Mouse (Mus musculus): Measurements from ENCODE around the gene Klk7. TPM values are rescaled to one million over a fixed set of nuclear protein-coding genes. Genes with fewer than 3 reads are reported as not detected.

Klk7 gene
- polyA plus RNA-seq (2012; rRNA removed) = not detected in 2 replicates

DNA sequence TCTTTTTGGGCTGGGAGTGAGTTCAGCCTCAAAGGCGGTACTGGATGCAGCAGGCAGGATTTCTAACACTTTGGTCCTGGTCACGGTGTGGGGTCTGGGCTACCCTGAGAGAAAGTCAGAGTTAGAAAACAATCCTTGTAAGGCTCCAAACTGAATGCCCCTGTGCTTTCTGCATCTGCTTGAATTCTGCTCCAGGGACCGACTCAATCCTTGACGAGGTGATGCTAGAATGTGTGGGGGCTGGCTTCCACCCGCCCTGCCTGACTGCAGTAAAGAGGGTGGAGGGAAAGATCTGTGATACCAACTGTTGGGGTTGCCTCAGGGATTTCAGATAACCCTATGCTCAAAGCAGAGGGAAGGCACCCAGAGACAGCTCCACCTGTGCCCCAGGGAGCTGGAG lies at the start of gene Klk7:
Klk7 (plus strand) TSS at position 301 of the 400 bp plus-strand sequence.
- Histone ChIP-seq H3K27ac (ENCODE audit: insufficient read depth, low read length) (no peak within 1 kb of the TSS), H3K36me3 (ENCODE audit: control insufficient read depth, insufficient read depth, low read length) (no peaks in the 10 kb centered on the region), H3K27me3 (ENCODE audit: control insufficient read depth, insufficient read depth, low read length) (no peaks in the 10 kb centered on the region), H3K4me3 (ENCODE audit: extremely low read depth, insufficient read depth, insufficient read length) (no peak within 1 kb of the TSS), H3K4me1 (ENCODE audit: control insufficient read depth, insufficient read depth, insufficient read length) (no peaks in the 10 kb centered on the region)
- DNase-seq (ENCODE audit: low read depth in 1 of 2, low spot score in 2 of 2) = no peak
- TF ChIP-seq CTCF (IDR thresholded peaks at IDR 0.05; ENCODE audit: extremely low read depth, insufficient read depth, insufficient read length, insufficient replicate concordance) (no peak), POLR2A (IDR thresholded peaks at IDR 0.05; ENCODE audit: low read depth, low read length) (no peak)
- 58% methylated on average over 5 of the region's 5 CpGs for WGBS

DNA sequence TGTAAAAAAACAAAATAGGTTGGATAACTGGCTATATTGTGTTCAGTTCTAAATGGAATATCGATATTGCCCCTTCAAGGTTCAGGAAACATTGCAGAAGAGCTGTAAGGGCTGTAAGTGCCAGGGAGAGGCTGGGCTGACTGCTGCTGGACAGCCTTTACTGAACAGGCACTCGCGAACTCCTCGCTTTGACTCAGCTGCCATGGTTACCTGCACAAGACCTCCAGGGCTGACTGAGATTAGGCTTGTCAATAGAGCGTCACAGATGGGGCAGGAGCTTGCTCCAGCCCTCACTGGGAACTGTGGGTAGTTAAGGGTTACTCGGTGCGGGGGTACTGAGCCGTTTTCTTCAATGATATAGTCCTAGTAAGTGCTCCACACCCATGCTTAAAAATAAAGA lies 44.6 kb upstream of the Klk7 start:
- no peaks in the 10 kb centered on the region for H3K36me3 ChIP-seq (ENCODE audit: control insufficient read depth, insufficient read depth, low read length)
- no peak for TF ChIP-seq POLR2A (IDR thresholded peaks at IDR 0.05; ENCODE audit: low read depth, low read length)
- TF ChIP-seq CTCF (IDR thresholded peaks at IDR 0.05; ENCODE audit: extremely low read depth, insufficient read depth, insufficient read length, insufficient replicate concordance) = no peak
- H3K27ac ChIP-seq (ENCODE audit: insufficient read depth, low read length) = no peak overlapping the region
- no peak overlapping the region for H3K4me3 ChIP-seq (ENCODE audit: extremely low read depth, insufficient read depth, insufficient read length)
- no peaks in the 10 kb centered on the region for H3K27me3 ChIP-seq (ENCODE audit: control insufficient read depth, insufficient read depth, low read length)
- WGBS = 72% methylated on average over 8 of the region's 8 CpGs
- no peaks in the 10 kb centered on the region for H3K4me1 ChIP-seq (ENCODE audit: control insufficient read depth, insufficient read depth, insufficient read length)
- no peak for DNase-seq (ENCODE audit: low read depth in 1 of 2, low spot score in 2 of 2)

DNA sequence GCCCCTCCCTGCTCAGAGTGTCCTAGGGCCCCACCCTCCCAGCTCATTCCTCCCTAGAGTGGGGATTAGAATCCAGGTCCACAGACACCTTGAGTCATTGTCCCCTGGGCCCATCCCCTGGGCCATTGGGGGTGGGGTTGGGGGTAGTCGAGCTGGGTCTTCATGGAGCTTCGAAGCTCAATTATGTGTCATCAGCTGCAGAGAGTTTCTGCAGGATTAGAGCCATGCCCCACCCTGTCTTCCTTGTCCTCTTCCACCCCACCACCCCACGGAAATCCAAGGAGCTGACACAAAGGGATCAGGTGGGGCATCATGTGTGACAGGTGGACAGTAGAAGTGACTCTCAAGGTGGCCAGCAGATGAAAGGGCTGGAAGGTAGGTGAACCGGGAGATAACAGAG lies 42.5 kb upstream of the Klk7 start, which contains the start of gene Klk12:
Klk12 (plus strand) TSS at position 301 of the 400 bp plus-strand sequence.
- WGBS = 80% methylated on average over 4 of the region's 4 CpGs

DNA sequence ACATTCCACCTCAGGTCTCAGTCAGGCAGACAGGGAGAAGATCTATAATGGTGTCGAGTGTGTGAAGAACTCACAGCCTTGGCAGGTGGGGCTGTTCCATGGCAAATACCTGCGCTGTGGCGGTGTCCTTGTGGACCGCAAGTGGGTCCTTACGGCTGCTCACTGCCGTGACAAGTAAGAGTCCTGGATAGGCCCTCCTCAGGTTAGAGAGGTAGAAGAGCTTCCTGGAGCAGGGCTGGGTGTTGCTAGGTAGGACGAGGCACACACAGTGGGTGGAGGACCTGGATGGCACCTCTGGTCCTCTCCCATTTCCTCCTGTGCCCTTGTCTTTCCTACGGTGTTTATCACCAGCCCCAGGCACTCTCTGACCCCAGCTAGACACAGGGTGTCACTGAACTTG lies 41.5 kb upstream of the Klk7 start:
- DNase-seq (ENCODE audit: low read depth in 1 of 2, low spot score in 2 of 2) = no peak
- H3K4me3 ChIP-seq (ENCODE audit: extremely low read depth, insufficient read depth, insufficient read length) = no peak overlapping the region
- no peaks in the 10 kb centered on the region for H3K4me1 ChIP-seq (ENCODE audit: control insufficient read depth, insufficient read depth, insufficient read length)
- 85% methylated on average over 8 of the region's 8 CpGs for WGBS
- H3K36me3 ChIP-seq (ENCODE audit: control insufficient read depth, insufficient read depth, low read length) = no peaks in the 10 kb centered on the region
- no peaks in the 10 kb centered on the region for H3K27me3 ChIP-seq (ENCODE audit: control insufficient read depth, insufficient read depth, low read length)
- TF ChIP-seq POLR2A (IDR thresholded peaks at IDR 0.05; ENCODE audit: low read depth, low read length) (no peak), CTCF (IDR thresholded peaks at IDR 0.05; ENCODE audit: extremely low read depth, insufficient read depth, insufficient read length, insufficient replicate concordance) (no peak)
- H3K27ac ChIP-seq (ENCODE audit: insufficient read depth, low read length) = no peak overlapping the region

More for the DNA sequence above, 42.5 kb upstream of the Klk7 start, which contains the start of gene Klk12:
- H3K4me3 ChIP-seq (ENCODE audit: extremely low read depth, insufficient read depth, insufficient read length) = no peak within 1 kb of the TSS
- no peak within 1 kb of the TSS for H3K27ac ChIP-seq (ENCODE audit: insufficient read depth, low read length)
- no peaks in the 10 kb centered on the region for H3K36me3 ChIP-seq (ENCODE audit: control insufficient read depth, insufficient read depth, low read length)
- TF ChIP-seq CTCF (IDR thresholded peaks at IDR 0.05; ENCODE audit: extremely low read depth, insufficient read depth, insufficient read length, insufficient replicate concordance) = no peak
- no peak for TF ChIP-seq POLR2A (IDR thresholded peaks at IDR 0.05; ENCODE audit: low read depth, low read length)
- DNase-seq (ENCODE audit: low read depth in 1 of 2, low spot score in 2 of 2) = no peak
- H3K27me3 ChIP-seq (ENCODE audit: control insufficient read depth, insufficient read depth, low read length) = no peaks in the 10 kb centered on the region
- H3K4me1 ChIP-seq (ENCODE audit: control insufficient read depth, insufficient read depth, insufficient read length) = no peaks in the 10 kb centered on the region

DNA sequence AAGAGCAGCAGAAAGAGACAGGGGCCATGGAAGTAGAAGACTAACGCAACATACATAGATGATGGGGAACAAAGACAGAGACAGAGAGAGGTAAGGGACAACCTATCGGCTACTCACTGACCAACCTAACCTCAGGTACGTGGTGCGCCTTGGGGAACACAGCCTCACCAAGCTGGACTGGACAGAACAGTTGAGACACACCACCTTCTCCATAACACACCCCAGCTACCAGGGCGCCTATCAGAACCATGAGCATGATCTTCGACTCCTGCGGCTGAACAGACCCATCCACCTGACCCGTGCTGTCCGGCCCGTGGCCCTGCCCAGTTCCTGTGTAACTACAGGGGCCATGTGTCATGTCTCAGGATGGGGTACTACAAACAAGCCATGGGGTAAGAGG lies 40.4 kb upstream of the Klk7 start:
- no peaks in the 10 kb centered on the region for H3K27me3 ChIP-seq (ENCODE audit: control insufficient read depth, insufficient read depth, low read length)
- H3K4me1 ChIP-seq (ENCODE audit: control insufficient read depth, insufficient read depth, insufficient read length) = no peaks in the 10 kb centered on the region
- no peak for DNase-seq (ENCODE audit: low read depth in 1 of 2, low spot score in 2 of 2)
- WGBS = 89% methylated on average over 10 of the region's 10 CpGs
- no peaks in the 10 kb centered on the region for H3K36me3 ChIP-seq (ENCODE audit: control insufficient read depth, insufficient read depth, low read length)
- no peak overlapping the region for H3K27ac ChIP-seq (ENCODE audit: insufficient read depth, low read length)
- H3K4me3 ChIP-seq (ENCODE audit: extremely low read depth, insufficient read depth, insufficient read length) = no peak overlapping the region
- no peak for TF ChIP-seq CTCF (IDR thresholded peaks at IDR 0.05; ENCODE audit: extremely low read depth, insufficient read depth, insufficient read length, insufficient replicate concordance)
- no peak for TF ChIP-seq POLR2A (IDR thresholded peaks at IDR 0.05; ENCODE audit: low read depth, low read length)

DNA sequence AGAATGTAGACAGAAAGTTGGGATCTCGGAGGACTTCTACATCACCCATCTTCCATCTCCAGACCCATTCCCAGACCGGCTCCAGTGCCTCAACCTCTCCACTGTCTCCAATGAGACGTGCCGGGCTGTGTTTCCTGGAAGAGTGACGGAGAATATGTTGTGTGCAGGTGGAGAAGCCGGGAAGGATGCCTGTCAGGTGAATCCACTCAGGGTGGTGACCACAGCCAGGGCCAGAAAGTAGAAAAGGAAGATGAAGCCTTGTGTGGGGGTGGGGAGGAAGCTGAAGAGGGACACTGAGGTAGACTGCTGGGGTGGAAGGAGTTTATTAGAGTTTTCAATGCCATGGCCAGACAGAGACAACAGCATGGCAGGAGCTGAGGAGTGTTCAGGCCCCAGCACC lies 39.2 kb upstream of the Klk7 start:
- H3K27ac ChIP-seq (ENCODE audit: insufficient read depth, low read length) = no peak overlapping the region
- WGBS = 87% methylated on average over 6 of the region's 6 CpGs
- H3K27me3 ChIP-seq (ENCODE audit: control insufficient read depth, insufficient read depth, low read length) = no peaks in the 10 kb centered on the region
- no peaks in the 10 kb centered on the region for H3K4me1 ChIP-seq (ENCODE audit: control insufficient read depth, insufficient read depth, insufficient read length)
- TF ChIP-seq POLR2A (IDR thresholded peaks at IDR 0.05; ENCODE audit: low read depth, low read length) = no peak
- no peak for TF ChIP-seq CTCF (IDR thresholded peaks at IDR 0.05; ENCODE audit: extremely low read depth, insufficient read depth, insufficient read length, insufficient replicate concordance)
- no peak overlapping the region for H3K4me3 ChIP-seq (ENCODE audit: extremely low read depth, insufficient read depth, insufficient read length)
- H3K36me3 ChIP-seq (ENCODE audit: control insufficient read depth, insufficient read depth, low read length) = no peaks in the 10 kb centered on the region
- no peak for DNase-seq (ENCODE audit: low read depth in 1 of 2, low spot score in 2 of 2)

DNA sequence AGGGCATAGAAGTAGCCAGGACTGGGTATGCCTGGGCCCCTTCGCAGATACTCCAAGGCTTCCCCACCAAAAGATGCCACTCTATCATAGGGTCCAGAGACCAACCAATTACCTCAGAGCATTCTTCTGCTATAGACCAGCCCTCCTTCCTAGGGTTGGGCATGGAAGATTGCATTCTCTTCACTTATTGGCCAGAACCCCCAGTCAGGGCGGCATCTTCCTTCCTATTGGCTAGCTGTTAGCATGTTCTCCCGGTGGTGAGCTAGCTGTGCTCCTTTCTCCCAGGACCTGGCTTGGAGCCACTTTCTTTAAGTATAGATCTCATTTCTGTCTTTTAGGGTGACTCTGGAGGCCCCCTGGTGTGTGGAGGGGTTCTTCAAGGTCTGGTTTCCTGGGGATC lies 38.2 kb upstream of the Klk7 start:
- no peak for DNase-seq (ENCODE audit: low read depth in 1 of 2, low spot score in 2 of 2)
- H3K4me3 ChIP-seq (ENCODE audit: extremely low read depth, insufficient read depth, insufficient read length) = no peak overlapping the region
- TF ChIP-seq CTCF (IDR thresholded peaks at IDR 0.05; ENCODE audit: extremely low read depth, insufficient read depth, insufficient read length, insufficient replicate concordance) (no peak), POLR2A (IDR thresholded peaks at IDR 0.05; ENCODE audit: low read depth, low read length) (no peak)
- H3K27me3 ChIP-seq (ENCODE audit: control insufficient read depth, insufficient read depth, low read length) = no peaks in the 10 kb centered on the region
- no peak overlapping the region for H3K27ac ChIP-seq (ENCODE audit: insufficient read depth, low read length)
- H3K4me1 ChIP-seq (ENCODE audit: control insufficient read depth, insufficient read depth, insufficient read length) = no peaks in the 10 kb centered on the region
- 83% methylated on average over 3 of the region's 3 CpGs for WGBS
- H3K36me3 ChIP-seq (ENCODE audit: control insufficient read depth, insufficient read depth, low read length) = no peaks in the 10 kb centered on the region

Measured in spleen, adult 2 months (tissue).